Mouse (Mus musculus): ENCODE measurements around the gene Arxes1. TPM values are rescaled to one million over a fixed set of nuclear protein-coding genes. Genes with fewer than 3 reads are reported as not detected.
"Not testable (repeated sequence)": the region's sequence is repeated elsewhere in the genome, so short reads cannot be mapped to it uniquely, and the experiment has no call there.

Gene Arxes1
- not detected in 2 replicates for total RNA-seq (2017)

DNA sequence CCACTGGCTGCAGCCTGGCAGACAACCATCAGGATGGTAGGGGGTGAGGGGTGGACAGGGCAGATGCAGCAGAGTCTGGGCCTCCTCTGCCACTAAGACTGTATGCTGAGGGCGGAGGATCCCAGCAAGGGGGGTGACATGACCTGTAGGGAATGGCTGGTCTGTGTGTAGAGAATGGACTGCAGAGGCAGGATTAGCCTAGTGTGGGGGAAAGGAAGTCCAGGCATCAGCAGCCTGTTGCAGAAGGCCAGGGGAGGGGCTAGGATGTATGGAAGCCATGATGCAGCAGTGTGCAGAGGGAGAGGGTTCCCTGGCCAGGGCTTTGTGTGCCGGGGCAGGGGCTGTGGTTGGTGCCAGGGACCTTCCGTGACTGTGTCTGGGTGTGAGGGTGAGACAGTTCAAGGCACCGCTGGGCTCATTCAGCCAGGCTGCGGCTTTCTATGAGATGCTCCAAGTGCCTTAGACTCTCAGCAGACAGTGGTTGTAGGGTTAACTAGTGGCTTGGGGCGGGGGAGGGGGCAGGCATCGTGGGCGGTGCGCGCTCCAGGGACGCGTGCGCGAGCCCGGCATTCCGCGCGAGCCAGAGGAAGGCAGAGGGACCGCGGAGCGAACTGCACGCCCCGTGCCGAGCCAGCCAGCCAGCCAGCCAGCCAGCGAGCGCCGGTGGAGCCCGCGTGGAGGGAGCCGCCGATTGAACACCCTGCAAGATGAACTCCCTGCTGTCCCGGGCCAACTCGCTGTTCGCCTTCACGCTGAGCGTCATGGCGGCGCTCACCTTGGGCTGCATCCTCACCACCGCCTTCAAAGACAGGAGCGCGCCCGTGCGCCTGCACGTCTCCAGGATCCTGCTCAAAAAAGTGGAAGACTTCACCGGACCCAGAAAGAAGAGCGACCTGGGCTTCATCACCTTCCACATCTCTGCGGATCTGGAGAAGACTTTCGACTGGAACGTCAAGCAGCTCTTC, at the start of gene Arxes1:
TSS of gene Arxes1 (plus strand) at position 569 of the 965 bp plus-strand sequence.
- not testable (repeated sequence) for ATAC-seq (ENCODE audit: extremely low read depth, insufficient number of reproducible peaks, low FRiP score, poor library complexity, severe bottlenecking)

DNA sequence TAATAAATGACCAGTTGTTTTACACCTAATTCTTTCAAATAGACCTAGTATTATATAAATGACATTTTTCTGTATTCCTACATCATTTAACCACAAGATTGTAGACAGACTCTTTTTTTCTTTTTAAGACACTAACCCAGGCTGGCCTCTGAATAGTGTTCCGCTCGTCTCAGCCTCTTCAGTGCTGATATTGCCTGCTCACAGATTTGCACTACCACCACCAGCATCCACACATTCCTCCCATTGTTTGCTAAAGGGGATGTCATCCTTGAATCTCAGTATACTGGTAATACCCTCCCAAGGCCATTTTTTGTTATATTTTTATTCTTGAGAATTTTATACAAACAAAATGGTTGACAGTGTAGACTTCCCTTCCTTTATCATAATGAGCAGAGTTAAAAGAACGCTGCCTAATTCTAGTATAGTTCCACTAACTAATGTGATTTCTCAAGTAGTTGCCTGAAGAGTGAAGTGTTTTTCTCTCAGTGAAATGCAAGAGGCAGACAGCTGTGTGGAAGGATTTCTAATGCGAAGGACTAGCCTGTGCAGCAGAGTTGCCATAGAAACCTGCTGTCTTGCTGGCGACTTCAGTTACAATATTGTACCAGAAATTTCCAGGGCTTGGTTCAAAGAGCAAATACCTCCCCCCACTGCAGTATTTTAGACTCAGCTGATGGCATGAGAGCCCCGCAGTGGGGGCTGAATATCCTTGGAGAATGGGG, 48.5 kb upstream of the Arxes1 start:
- no peak for ATAC-seq (ENCODE audit: extremely low read depth, insufficient number of reproducible peaks, low FRiP score, poor library complexity, severe bottlenecking)

DNA sequence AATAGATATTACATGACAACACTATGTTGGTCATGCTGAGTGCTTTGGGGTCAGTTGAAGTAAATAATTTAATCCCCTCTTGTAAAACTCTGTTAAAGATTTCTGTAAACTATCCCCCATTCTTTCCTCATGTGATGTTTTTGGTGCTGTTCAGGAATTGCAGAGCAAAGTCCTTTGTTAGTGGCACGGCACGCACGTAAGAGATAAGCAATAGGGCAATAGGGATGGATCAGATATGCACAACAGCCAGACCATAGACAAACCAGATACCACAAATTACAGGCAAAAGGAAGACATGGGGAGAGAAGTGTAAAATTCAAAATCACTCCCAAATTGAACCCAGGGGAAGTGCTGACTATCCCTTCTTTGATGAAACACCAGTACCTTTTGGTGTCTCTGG, 46.9 kb upstream of the Arxes1 start:
- ATAC-seq (ENCODE audit: extremely low read depth, insufficient number of reproducible peaks, low FRiP score, poor library complexity, severe bottlenecking): no peak

DNA sequence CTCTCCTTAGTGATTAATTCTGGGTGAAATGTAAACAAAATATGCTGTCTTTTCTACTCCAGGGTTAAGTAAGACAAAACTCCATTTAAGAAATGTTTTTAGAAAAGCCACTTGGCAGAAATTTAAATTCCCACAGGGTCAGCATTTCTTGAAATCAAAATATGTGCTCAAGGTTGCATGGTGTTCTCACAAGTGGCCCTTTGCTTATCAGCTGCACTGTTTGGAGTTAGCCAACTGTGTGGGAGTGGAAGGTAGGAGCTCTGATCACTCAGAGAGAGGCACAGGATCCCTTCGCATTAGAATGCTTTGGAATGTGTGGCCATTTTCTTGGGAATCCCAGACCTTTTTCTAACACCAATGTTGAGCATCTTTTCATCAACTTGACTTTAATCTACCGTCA, 42.5 kb upstream of the Arxes1 start:
- no peak for ATAC-seq (ENCODE audit: extremely low read depth, insufficient number of reproducible peaks, low FRiP score, poor library complexity, severe bottlenecking)

DNA sequence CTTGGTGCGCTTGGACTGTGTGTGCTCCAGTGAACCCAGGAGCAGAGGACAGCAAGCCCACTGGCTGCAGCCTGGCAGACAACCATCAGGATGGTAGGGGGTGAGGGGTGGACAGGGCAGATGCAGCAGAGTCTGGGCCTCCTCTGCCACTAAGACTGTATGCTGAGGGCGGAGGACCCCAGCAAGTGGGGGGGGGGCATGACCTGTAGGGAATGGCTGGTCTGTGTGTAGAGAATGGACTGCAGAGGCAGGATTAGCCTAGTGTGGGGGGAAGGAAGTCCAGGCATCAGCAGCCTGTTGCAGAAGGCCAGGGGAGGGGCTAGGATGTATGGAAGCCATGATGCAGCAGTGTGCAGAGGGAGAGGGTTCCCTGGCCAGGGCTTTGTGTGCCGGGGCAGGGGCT, 40.0 kb upstream of the Arxes1 start:
- not testable (repeated sequence) for ATAC-seq (ENCODE audit: extremely low read depth, insufficient number of reproducible peaks, low FRiP score, poor library complexity, severe bottlenecking)

DNA sequence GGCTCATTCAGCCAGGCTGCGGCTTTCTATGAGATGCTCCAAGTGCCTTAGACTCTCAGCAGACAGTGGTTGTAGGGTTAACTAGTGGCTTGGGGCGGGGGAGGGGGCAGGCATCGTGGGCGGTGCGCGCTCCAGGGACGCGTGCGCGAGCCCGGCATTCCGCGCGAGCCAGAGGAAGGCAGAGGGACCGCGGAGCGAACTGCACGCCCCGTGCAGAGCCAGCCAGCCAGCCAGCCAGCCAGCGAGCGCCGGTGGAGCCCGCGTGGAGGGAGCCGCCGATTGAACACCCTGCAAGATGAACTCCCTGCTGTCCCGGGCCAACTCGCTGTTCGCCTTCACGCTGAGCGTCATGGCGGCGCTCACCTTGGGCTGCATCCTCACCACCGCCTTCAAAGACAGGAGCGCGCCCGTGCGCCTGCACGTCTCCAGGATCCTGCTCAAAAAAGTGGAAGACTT, 39.5 kb upstream of the Arxes1 start, which contains the start of gene Arxes2:
TSS of gene Arxes2 (plus strand) at position 161 of the 456 bp plus-strand sequence.
- ATAC-seq (ENCODE audit: extremely low read depth, insufficient number of reproducible peaks, low FRiP score, poor library complexity, severe bottlenecking): not testable (repeated sequence)

DNA sequence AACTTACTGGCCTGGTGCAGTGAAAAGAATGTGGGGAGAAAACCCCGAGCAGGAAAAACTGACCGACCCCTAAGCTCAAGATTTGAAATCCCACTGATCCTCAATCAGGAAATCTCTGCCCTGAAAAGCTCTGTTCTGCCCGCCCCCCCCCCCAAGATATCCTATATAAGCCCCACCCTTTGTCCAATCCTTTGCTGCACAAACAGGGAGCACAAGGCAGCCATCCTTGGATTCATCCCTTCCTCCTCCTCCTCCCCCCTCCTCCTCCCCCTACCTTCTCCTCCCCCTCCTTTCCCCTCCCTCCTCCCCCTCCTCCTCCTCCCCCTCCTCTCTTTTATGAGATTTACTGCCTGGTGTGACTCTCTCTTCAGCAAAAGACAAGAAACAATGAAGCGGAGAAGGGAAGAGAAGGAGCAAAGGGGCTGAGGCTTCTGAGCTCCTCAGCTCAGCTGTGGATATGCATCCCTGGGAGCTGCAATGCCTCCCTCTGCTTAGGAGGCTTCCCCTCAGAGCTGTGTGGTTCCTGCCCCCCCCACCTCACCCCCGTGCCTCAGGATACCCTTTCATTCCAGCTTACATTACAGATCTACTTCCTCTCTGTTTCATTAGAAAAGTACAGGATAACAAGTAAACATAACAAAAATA, 25.8 kb upstream of the Arxes1 start:
- no peak for ATAC-seq (ENCODE audit: extremely low read depth, insufficient number of reproducible peaks, low FRiP score, poor library complexity, severe bottlenecking)

DNA sequence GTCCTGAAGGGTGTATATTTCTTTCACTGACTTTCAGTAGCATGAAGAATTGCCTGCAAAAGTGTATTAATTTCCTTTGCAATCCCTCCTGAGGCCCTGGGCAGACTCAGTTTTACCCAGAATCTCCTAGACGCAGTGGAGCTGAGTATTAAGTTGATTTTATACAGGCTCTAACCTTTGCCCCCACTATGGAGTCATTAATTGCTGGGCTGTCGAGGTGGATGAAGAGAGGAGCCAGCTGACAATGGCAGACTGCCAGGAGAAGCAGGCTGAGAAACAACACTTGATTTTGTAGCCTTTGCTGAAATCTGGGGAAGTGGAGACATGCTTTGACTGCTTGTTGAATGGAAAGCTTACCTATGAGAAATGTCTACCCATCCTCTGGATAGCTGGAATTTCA, 18.8 kb upstream of the Arxes1 start:
- ATAC-seq (ENCODE audit: extremely low read depth, insufficient number of reproducible peaks, low FRiP score, poor library complexity, severe bottlenecking): no peak

DNA sequence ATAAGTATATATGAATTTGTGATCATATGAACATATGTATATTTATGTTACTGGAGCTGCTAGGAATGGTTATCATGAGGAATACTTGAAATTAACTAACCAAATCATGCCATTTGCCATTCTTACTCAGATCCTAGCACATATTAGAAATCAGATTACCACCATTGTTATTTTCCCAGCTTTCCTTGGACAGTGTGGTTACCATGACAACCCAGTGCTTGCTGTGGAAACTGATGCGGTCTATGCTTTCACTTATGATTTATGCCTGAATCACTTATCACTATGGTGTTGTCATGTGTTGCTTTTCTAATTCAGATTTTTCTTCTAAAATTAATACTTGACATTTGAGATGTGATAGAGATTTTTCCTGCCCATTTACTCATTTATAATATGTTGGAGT, 2.8 kb upstream of the Arxes1 start:
- no peak for ATAC-seq (ENCODE audit: extremely low read depth, insufficient number of reproducible peaks, low FRiP score, poor library complexity, severe bottlenecking)

DNA sequence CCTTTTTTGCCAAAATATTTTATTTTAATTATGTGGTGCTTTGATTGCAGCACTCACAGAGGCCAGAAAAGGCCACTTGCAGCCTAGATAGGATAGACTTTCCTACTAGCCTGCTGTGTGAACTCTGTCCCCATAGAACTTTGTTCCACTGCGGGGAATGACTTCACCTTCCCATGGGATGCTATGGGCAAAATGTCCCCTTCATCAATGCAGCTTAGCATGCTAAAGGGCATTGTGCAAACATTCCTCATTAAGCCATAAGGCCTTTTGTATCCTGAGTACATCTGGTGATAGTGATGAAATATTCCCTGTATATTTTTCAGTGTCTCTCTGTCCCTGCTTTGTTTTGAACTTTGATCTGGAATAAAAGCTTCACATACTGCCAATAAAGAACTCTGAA, 10.6 kb downstream of the Arxes1 start:
- no peak for ATAC-seq (ENCODE audit: extremely low read depth, insufficient number of reproducible peaks, low FRiP score, poor library complexity, severe bottlenecking)

DNA sequence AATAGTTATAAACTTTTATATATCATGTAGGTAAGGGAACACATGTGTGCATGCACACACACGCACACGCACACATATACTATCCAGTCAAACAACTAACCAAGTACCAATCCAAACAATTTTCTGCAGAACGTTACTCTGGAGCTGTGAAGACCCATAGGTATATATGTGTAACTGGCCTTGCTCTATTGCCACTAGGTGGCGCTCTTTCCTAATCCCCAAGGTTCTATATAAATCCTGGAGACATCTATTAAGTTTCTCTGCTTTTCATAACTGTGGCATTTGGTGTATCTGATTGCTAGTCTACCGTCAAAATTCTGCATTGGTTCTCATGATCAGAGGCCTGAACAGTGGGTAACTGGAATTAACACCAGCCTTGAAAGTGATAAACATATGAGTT, 14.4 kb downstream of the Arxes1 start:
- ATAC-seq (ENCODE audit: extremely low read depth, insufficient number of reproducible peaks, low FRiP score, poor library complexity, severe bottlenecking): no peak

DNA sequence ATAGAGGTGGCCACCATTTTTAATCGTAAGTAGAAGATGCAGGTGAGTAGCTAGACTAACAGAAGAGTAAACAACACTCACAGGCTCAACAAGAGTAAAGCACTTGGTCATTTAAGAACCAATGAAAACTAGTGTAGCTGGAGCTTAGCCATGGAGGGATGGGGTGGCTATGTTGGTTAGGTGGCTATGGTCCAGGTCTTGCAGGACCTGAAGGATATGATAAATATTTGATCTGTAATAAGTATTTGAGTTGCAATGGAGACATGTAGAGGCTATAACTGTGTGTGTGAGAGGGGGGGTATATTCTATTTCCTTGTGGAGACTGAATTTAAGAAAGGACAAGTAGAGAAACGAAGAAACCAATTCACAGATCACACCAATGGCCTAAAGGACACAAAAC, 18.1 kb downstream of the Arxes1 start:
- ATAC-seq (ENCODE audit: extremely low read depth, insufficient number of reproducible peaks, low FRiP score, poor library complexity, severe bottlenecking): no peak

DNA sequence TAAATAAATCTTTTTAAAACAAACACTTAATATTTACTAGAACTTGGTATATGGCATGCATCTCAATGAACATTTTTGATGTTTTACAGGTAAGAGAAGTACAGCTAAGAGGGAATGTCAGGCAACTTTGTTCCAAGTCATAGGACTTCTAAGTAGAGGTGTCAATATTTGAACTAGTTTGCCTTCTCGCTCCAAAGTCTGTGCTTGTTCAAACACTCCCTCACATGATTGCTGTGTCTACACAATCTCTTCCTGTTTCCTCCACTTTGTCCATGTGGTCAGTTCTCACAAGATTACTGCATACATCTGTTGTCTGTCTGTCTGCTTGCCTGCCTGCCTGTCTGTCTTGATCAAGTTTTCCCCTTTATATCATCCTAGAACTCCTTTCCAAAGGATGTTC, 27.5 kb downstream of the Arxes1 start:
- ATAC-seq (ENCODE audit: extremely low read depth, insufficient number of reproducible peaks, low FRiP score, poor library complexity, severe bottlenecking): no peak

DNA sequence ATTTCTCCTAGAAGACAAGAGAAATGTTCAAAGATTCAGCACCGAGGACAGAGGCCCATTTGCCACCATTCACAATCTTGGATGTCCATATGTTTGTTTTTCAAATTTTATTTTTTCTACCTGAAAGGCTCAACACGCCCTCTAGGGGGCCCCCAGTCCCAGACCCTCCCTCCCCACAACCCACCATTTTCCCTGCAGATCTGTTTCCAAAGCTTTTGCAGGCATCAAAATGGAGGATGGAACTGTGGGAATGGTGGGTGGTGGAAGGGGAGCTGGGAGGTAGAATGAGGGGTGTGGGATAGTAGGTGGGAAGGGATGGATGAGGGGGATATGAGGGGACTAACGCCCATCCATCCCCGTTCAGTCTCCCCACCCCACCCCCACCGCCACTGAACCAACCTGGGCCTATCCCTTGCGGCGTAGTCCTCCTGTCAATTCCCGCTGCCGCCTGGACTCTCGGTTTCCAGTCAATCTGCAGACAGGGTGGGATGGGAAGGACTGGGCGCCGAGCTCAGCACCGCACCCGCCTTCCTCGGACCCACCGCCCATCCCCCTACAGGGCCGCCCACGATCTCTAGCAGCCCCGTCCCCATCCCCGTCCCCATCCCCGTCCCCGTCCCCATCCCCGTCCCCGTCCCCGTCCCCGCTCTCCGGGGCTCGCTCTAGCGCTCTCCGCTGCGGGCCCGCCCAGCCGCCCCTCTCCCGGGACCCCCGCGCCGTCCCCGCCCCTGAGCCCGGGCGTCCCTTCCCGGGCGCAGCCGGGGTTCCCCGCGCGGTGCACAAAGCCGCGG, 34.2 kb downstream of the Arxes1 start:
- ATAC-seq (ENCODE audit: extremely low read depth, insufficient number of reproducible peaks, low FRiP score, poor library complexity, severe bottlenecking): not testable (repeated sequence)

DNA sequence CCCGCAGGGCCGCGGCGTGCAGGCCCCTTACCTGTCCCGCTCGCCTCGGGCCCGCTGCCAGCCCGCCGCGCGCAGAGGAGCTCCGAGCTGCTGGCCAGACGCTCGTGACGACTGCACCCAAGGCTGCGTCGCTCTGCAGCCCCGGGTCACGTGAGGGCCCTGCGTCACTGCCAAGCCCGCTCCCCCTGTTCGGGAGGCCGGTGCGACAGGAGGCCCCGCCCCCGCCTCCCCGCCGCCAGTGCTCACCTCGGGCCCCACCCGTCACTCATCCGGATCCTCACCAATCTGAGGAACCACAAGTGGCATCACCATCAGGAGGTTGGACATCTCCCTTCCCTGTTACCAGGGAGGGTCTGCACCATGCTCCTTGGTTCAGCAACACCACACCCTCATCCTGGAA, 34.9 kb downstream of the Arxes1 start, which contains the start of gene Bex2:
TSS of gene Bex2 (minus strand) at position 217 of the 400 bp plus-strand sequence.
- peak; percentile 30; the same call in 1 of the 2 replicates for ATAC-seq (ENCODE audit: extremely low read depth, insufficient number of reproducible peaks, low FRiP score, poor library complexity, severe bottlenecking)
